Comparison of ENCODE assay signal across 13 mouse cellular contexts in the genomic region with DNA sequence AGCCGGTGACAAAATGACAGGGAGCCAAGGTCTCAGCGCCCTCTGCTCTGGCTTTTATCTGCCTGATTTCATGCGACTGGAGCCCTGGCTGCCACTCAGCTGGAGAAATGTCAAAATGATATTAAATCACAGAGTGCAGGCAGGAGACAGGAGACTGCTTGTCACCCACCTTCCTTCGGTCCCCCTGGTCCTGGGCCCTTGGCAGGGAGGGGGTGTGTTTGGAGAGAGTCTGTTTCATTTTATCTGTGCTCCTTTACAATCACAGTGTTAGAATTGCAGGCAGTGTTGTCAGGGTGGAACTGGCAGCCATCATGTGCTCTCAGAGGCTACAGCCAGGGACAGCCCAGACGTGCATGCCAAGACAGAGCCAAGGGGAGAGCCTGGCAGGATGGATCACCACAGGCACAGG. TPM values are rescaled to one million over a fixed set of nuclear protein-coding genes. Genes with fewer than 3 reads are reported as not detected.
DNase-seq lines count a peak whose midpoint lies in the region; ATAC-seq lines count a peak whose summit lies in the region.
"Had no signal": no experiment of that assay in that cellular context is flagged by ENCODE, and none has a peak within 500 bp of the region (broad histone marks: within the 10 kb centered on the region; RNA-seq: fewer than 3 reads in every experiment).

No protein-coding gene starts in this region.

- H3K36me3 ChIP-seq in heart, embryonic 16.5 days (ENCODE audit: control insufficient read depth, insufficient read depth): no peaks in the 10 kb centered on the region
- H3K36me3 ChIP-seq: embryonic facial prominence, embryonic 12.5 days; liver, embryonic 12.5 days; midbrain, embryonic 12.5 days had no signal

- no peak overlapping the region for H3K9ac ChIP-seq in heart, embryonic 16.5 days (ENCODE audit: low read length)
- H3K9ac ChIP-seq: embryonic facial prominence, embryonic 12.5 days; liver, embryonic 12.5 days; midbrain, embryonic 12.5 days had no signal

- no peaks in the 10 kb centered on the region for H3K27me3 ChIP-seq in heart, embryonic 16.5 days (ENCODE audit: control insufficient read depth, insufficient read depth, low read length)
- H3K27me3 ChIP-seq: liver, embryonic 12.5 days had no signal

- peak; percentile 91 for ATAC-seq in heart, embryonic 16.5 days (replicated peaks; ENCODE audit: extremely low read depth, insufficient read depth, low FRiP score)
- ATAC-seq: liver, embryonic 12.5 days had no signal

- H3K4me2 ChIP-seq in heart, embryonic 16.5 days (ENCODE audit: low read depth, low read length): peak overlapping the region; percentile 26; the same call in 1 of the 2 replicates
- H3K4me2 ChIP-seq: embryonic facial prominence, embryonic 12.5 days; liver, embryonic 12.5 days; midbrain, embryonic 12.5 days had no signal

- peak; percentile 11 for DNase-seq in retina, adult 2 months (ENCODE audit: low read depth, low spot score)
- no peak for DNase-seq in retina, embryonic 14.5 days (ENCODE audit: low spot score)
- peak; percentile 87 to 89 for DNase-seq in cerebellum, postnatal 10 days
- peak; percentile 35 for DNase-seq in retina, postnatal 1 day
- DNase-seq in right cerebral cortex, postnatal 14 days: no peak
- no peak for DNase-seq in adipocyte (ENCODE audit: low spot score)
- no peak for DNase-seq in kidney, adult 8-10 months
- DNase-seq: right cerebral cortex, postnatal 25 days; thymus, postnatal 36 days had no signal

- no peaks in the 10 kb centered on the region for H3K4me1 ChIP-seq in heart, embryonic 16.5 days (ENCODE audit: control insufficient read depth, insufficient read depth, low read length)
- H3K4me1 ChIP-seq: liver, embryonic 12.5 days had no signal

- no peak overlapping the region for H3K4me3 ChIP-seq in heart, embryonic 16.5 days (ENCODE audit: low read length)
- H3K4me3 ChIP-seq: embryonic facial prominence, embryonic 12.5 days; liver, embryonic 12.5 days; midbrain, embryonic 12.5 days had no signal

- H3K9me3 ChIP-seq in heart, embryonic 16.5 days (replicated peaks; ENCODE audit: control insufficient read depth, low read length): no peaks in the 10 kb centered on the region
- H3K9me3 ChIP-seq: embryonic facial prominence, embryonic 12.5 days; liver, embryonic 12.5 days had no signal

- 35% methylated on average over 5 of the region's 5 CpGs for WGBS in heart, embryonic 16.5 days

- H3K27ac ChIP-seq in heart, embryonic 16.5 days (ENCODE audit: low read length): peak overlapping the region; percentile 80
- H3K27ac ChIP-seq: embryonic facial prominence, embryonic 12.5 days; liver, embryonic 12.5 days had no signal

RNA-seq across cellular contexts. Expression of a gene that starts 28.2 kb away (rescaled TPM):
- 0.47 and 1.2 TPM in 2 replicates for polyA plus RNA-seq in heart, embryonic 16.5 days (2015; fragmentation: Nextera tagmentation; extraction: Ambion mirVana)

RNA-seq across cellular contexts. Expression of a gene that starts 59.5 kb away (rescaled TPM):
- 37.5 and 61.2 TPM in 2 replicates for polyA plus RNA-seq in heart, embryonic 16.5 days (2015; fragmentation: Nextera tagmentation; extraction: Ambion mirVana)

Comparison
In these comparisons a context has a peak if more than half of its experiments do, and no peak if none do; other contexts are left out.
1. DNase-seq: peak in retina, adult 2 months (single experiment), cerebellum, postnatal 10 days (2 of 2) and retina, postnatal 1 day (single experiment); none in retina, embryonic 14.5 days (single experiment), right cerebral cortex, postnatal 14 days (single experiment), adipocyte (single experiment) and kidney, adult 8-10 months (0 of 2).